Mouse (Mus musculus): ENCODE data around the gene Mindy1. TPM values are rescaled to one million over a fixed set of nuclear protein-coding genes. Genes with fewer than 3 reads are reported as not detected.
A peak's percentile ranks its signal among the peaks of the same experiment; 100 is the strongest.

The Mindy1 gene
- total and polyA plus RNA-seq, 3 experiments: 5.0 to 14.4 (median 5.4) TPM

DNA sequence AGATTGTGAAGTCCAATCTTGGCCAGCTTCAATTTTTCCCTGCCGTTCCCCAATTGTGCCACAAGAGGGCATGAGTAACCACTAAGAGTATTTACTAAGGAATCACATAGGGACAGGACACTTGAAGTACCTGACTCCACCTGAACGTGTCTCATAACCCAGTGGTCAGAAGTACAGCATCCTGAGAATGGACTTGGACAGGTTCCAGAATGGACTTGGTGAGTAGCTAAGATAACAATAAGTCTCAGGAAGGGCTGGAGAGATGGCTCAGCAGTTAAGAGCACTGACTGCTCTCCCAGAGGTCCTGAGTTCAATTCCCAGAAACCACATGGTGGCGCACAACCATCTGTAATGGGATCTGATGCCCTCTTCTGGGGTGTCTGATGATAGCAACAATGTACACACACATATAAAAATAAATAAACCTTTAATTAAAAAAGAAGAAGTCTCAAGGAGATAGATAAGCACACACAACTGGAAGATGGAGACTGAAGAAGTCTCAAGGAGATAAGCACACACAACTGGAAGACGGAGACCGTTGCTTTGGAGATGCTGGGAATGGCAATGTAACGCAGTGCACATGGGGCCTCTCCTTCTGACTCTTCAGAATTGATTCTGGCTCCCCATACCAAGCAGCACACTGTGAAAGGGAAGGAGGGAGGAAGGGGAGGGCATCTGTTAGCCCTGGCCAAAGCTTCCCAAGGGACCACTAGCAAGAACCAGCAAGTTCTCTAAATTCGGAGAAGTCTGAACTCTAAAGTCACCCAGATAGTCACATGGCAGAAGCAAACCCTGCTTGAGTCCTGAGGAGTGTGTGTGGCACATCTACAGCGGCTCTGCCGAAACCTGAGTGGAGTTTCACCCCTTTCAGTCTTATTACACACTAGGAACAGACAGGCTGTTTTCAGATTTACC, 30.1 kb downstream of the Mindy1 start (continued):
- TF ChIP-seq ZNF384 (IDR thresholded peaks at IDR 0.05; ENCODE audit: low read depth, low read length) (no peak), USF2 (conservative IDR thresholded peaks at IDR 0.05; ENCODE audit: low read depth, low read length) (no peak), POLR2A (IDR thresholded peaks at IDR 0.05; ENCODE audit: low read depth, low read length) (peak; percentile 37; the same call in 1 of the 2 replicates), UBTF (IDR thresholded peaks at IDR 0.05; ENCODE audit: low read depth, low read length) (no peak), BHLHE40 (IDR thresholded peaks at IDR 0.05; ENCODE audit: low read depth, low read length) (0 out of 2 replicates have a peak, but pooled peaks have one; percentile 4), HCFC1 (IDR thresholded peaks at IDR 0.05; ENCODE audit: low read depth, low read length) (peak; percentile 28; the same call in 1 of the 2 replicates), RAD21 (IDR thresholded peaks at IDR 0.05; ENCODE audit: low read depth, low read length) (peak; percentile 67), CTCF (conservative IDR thresholded peaks at IDR 0.05 in 1 of 2, IDR thresholded peaks at IDR 0.05 in 1 of 2; ENCODE audit: low read depth in 2 of 2, low read length in 2 of 2) (peak; percentile 60 to 77; a peak in 3 of 4 replicates), MAZ (IDR thresholded peaks at IDR 0.05; ENCODE audit: low read depth, low read length) (no peak), PAX5 (IDR thresholded peaks at IDR 0.05; ENCODE audit: low read length) (no peak), MXI1 (IDR thresholded peaks at IDR 0.05; ENCODE audit: low read depth, low read length) (peak; percentile 49; the same call in 1 of the 2 replicates)

DNA sequence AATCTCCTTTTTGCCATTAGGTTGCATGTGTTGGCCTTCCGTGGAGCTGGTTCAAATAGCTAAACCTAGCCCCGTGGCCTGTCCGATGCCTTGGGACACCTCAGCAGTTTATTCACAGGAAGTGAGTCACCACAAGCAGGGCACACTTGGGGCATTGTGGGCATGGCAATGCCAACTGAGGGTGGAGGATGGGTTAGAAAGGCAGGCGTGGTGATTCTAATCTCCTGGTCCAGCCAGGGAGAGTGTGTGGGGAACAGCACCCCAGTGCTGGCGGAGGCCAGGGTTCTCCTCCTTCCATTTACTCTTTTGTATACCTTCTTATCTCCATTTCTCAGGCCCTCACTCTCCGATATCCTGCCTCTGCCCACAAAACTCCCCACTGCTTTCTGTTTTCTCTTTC, 31.5 kb downstream of the Mindy1 start:
- Histone ChIP-seq H3K27me3 (replicated peaks) (no peaks in the 10 kb centered on the region), H3K79me2 (replicated peaks; ENCODE audit: control insufficient read depth, extremely low read depth, insufficient read depth, poor library complexity, severe bottlenecking) (peaks cover 23% of the 10 kb centered on the region), H3K9ac (ENCODE audit: insufficient read depth, low read depth) (peak overlapping the region; percentile 97), H3K27ac (ENCODE audit: insufficient read depth, low read depth) (peak overlapping the region; percentile 72), H3K9me3 (replicated peaks; ENCODE audit: low read length) (no peaks in the 10 kb centered on the region), H3K4me3 (replicated peaks in 1 of 3; ENCODE audit: low read depth in 2 of 3, low read length in 2 of 3, poor library complexity in 1 of 3) (peak overlapping the region in 1 of 3 experiments; percentile 20), H3K4me2 (ENCODE audit: insufficient read depth, low read depth, poor library complexity, severe bottlenecking) (peak overlapping the region; percentile 95), H3K4me1 (ENCODE audit: control insufficient read depth in 1 of 2, insufficient read depth in 2 of 2) (peaks cover 14 to 32% of the 10 kb centered on the region in 2 experiments), H3K36me3 (replicated peaks in 1 of 2; ENCODE audit: control insufficient read depth in 1 of 2, insufficient read depth in 1 of 2, low read length in 1 of 2) (peaks cover 0 to 4% of the 10 kb centered on the region in 2 experiments)
- in situ Hi-C loops (cut with MboI; ENCODE audit: low pct_ligation_motif_present, low pct_unique_long_range_greater_than_20kb, low sequenced_read_pairs) (no loop called here), dilution Hi-C loops (cut with MboI; ENCODE audit: extremely low pct_ligation_motif_present, extremely low pct_unique_long_range_greater_than_20kb, low sequenced_read_pairs) (no loop called here)
- TF ChIP-seq POLR2A (IDR thresholded peaks at IDR 0.05; ENCODE audit: low read depth, low read length): peak; percentile 56
- TF ChIP-seq MAFK (IDR thresholded peaks at IDR 0.05; ENCODE audit: insufficient replicate concordance, low read length): no peak
- TF ChIP-seq MAX (IDR thresholded peaks at IDR 0.05; ENCODE audit: low read length): no peak
- peak; percentile 55; the same call in 1 of the 2 replicates for TF ChIP-seq CHD2 (IDR thresholded peaks at IDR 0.05; ENCODE audit: low read length)
- no peak for TF ChIP-seq HCFC1 (IDR thresholded peaks at IDR 0.05; ENCODE audit: low read depth, low read length)
- TF ChIP-seq ZC3H11A (IDR thresholded peaks at IDR 0.05; ENCODE audit: low read depth, low read length): no peak
- TF ChIP-seq NRF1 (IDR thresholded peaks at IDR 0.05; ENCODE audit: low read depth, low read length): no peak
- no peak; the same call in 1 of the 2 replicates for TF ChIP-seq ZNF384 (IDR thresholded peaks at IDR 0.05; ENCODE audit: low read depth, low read length)
- no peak for TF ChIP-seq PAX5 (IDR thresholded peaks at IDR 0.05; ENCODE audit: low read length)
- no peak for TF ChIP-seq JUND (conservative IDR thresholded peaks at IDR 0.05; ENCODE audit: low read depth, low read length)
- TF ChIP-seq POLR2AphosphoS2 (IDR thresholded peaks at IDR 0.05; ENCODE audit: low read depth, low read length): no peak
- no peak for TF ChIP-seq ZMIZ1 (IDR thresholded peaks at IDR 0.05; ENCODE audit: low read depth, low read length)
- TF ChIP-seq BHLHE40 (IDR thresholded peaks at IDR 0.05; ENCODE audit: low read depth, low read length): peak; percentile 48; the same call in 1 of the 2 replicates
- no peak for TF ChIP-seq EP300 (IDR thresholded peaks at IDR 0.05; ENCODE audit: low read length)
- 0 out of 2 replicates have a peak, but pooled peaks have one; percentile 28 for TF ChIP-seq ELF1 (IDR thresholded peaks at IDR 0.05; ENCODE audit: low read depth, low read length)
- TF ChIP-seq CHD1 (IDR thresholded peaks at IDR 0.05; ENCODE audit: low read depth, low read length): peak; percentile 83
- 0 out of 2 replicates have a peak, but pooled peaks have one; percentile 25 for TF ChIP-seq TCF12 (IDR thresholded peaks at IDR 0.05; ENCODE audit: low read depth, low read length)
- no peak for TF ChIP-seq MAZ (IDR thresholded peaks at IDR 0.05; ENCODE audit: low read depth, low read length)
- no peak for TF ChIP-seq KAT2A (IDR thresholded peaks at IDR 0.05; ENCODE audit: insufficient replicate concordance, low read length)
- DNase-seq (ENCODE audit: extremely low read depth): no peak
